Mouse (Mus musculus) embryonic fibroblast, embryonic 13.5 days (primary cell): ENCODE data around the gene Avpi1.

Experiments used
- CTCF ChIP-seq: IDR thresholded peaks from 2 replicates; pipeline ENCODE4 v1.5.1; 2011; ENCODE audit warnings: mild to moderate bottlenecking, control low read depth, low read length, moderate library complexity, borderline replicate concordance; ENCODE audit not compliant: insufficient read depth
- POLR2A ChIP-seq: IDR thresholded peaks from 2 replicates; pipeline ENCODE4 v1.6.1; 2011; ENCODE audit warnings: low read depth, mild to moderate bottlenecking, control low read depth, low read length, moderate library complexity

- TF ChIP-seq CTCF (no peak), POLR2A (no peak)
Observed at GRCm38 (mm10) chr19:42157493-42158237, 28.8 kb upstream of the Avpi1 start.
